Mouse (Mus musculus) limb, embryonic 14.5 days (tissue): ENCODE results near the gene Acp5. TPM values are rescaled to one million over a fixed set of nuclear protein-coding genes. Genes with fewer than 3 reads are reported as not detected.

ENCODE experiments used
- ATAC-seq: fragments of 200-750 bp; cut with Nextera tagmentation; 2 replicates; pipeline ENCODE4 v1.8.0; 2017; ENCODE audit warnings: low read depth, moderate number of reproducible peaks, moderate TSS enrichment; ENCODE audit not compliant: low FRiP score
- DNase-seq: peaks from one replicate; pipeline ENCODE4 v3.0.0-alpha.2; 2015; ENCODE audit warnings: low spot score
- H3K27ac ChIP-seq: fragments of 300-500 bp; sonication (generic); replicated peaks from 2 replicates; pipeline ENCODE4 v1.5.1; 2014; ENCODE audit warnings: low read depth, mild to moderate bottlenecking, low read length, moderate library complexity, mixed read lengths
- H3K27me3 ChIP-seq: fragments of 300-500 bp; sonication (generic); 2 replicates; pipeline ENCODE4 v1.6.1; 2014; ENCODE audit warnings: low read length, mixed read lengths; ENCODE audit not compliant: control insufficient read depth, insufficient read depth
- H3K36me3 ChIP-seq: fragments of 300-500 bp; sonication (generic); 2 replicates; pipeline ENCODE4 v1.6.1; 2014; ENCODE audit warnings: mild to moderate bottlenecking, low read length, moderate library complexity, mixed read lengths; ENCODE audit not compliant: control insufficient read depth, insufficient read depth
- H3K4me1 ChIP-seq: fragments of 300-500 bp; sonication (generic); 2 replicates; pipeline ENCODE4 v1.6.1; 2014; ENCODE audit warnings: antibody characterized with exemption, low read length, mixed read lengths; ENCODE audit not compliant: control insufficient read depth, insufficient read depth
- H3K4me2 ChIP-seq: fragments of 300-500 bp; sonication (generic); replicated peaks from 2 replicates; pipeline ENCODE4 v1.6.1; 2014; ENCODE audit warnings: low read depth, mild to moderate bottlenecking, low read length, moderate library complexity; ENCODE audit not compliant: severe bottlenecking
- H3K4me3 ChIP-seq: fragments of 300-500 bp; sonication (generic); replicated peaks from 2 replicates; pipeline ENCODE4 v1.5.1; 2014; ENCODE audit warnings: low read length
- H3K9ac ChIP-seq: fragments of 300-500 bp; sonication (generic); 2 replicates; pipeline ENCODE4 v1.6.1; 2014; ENCODE audit warnings: mild to moderate bottlenecking, low read depth, low read length, moderate library complexity; ENCODE audit not compliant: severe bottlenecking
- H3K9me3 ChIP-seq: fragments of 300-500 bp; sonication (generic); 2 replicates; pipeline ENCODE4 v1.6.1; 2016; ENCODE audit warnings: low read length; ENCODE audit not compliant: control insufficient read depth
- POLR2A ChIP-seq: fragments of 200-500 bp; IDR thresholded peaks from 2 replicates; pipeline ENCODE4 v1.8.0; 2012; ENCODE audit warnings: inconsistent platforms, mild to moderate bottlenecking, moderate library complexity, borderline replicate concordance; ENCODE audit not compliant: insufficient read depth, insufficient read length; ENCODE audit errors: extremely low read depth
- WGBS: fragments of 180-500 bp; shearing (Covaris S2); extraction: QIAGEN DNeasy Blood & Tissue Kit; methylation state at CpG from one replicate; pipeline ENCODE4 v1.1.7; 2014; 5-methylcytosine and 5-hydroxymethylcytosine counted together
- polyA plus RNA-seq, 2 experiments: library from polyadenylated mRNA; depleted of rRNA in 1 of 2; stranded (reverse) in 1 of 2; unstranded in 1 of 2; fragments of >200 nt; fragmentation: Nextera tagmentation in 1 of 2; extraction: Ambion mirVana in 1 of 2; gene quantifications; 2 replicates each; pipeline versions ENCODE4 v1.2.1 to v1.2.3; 2012 to 2014

Gene Acp5
- 20.3 and 21.6 TPM in 2 replicates for polyA plus RNA-seq (2012; rRNA removed)
- polyA plus RNA-seq (2014; fragmentation: Nextera tagmentation; extraction: Ambion mirVana) = 17.0 and 23.6 TPM in 2 replicates

DNA sequence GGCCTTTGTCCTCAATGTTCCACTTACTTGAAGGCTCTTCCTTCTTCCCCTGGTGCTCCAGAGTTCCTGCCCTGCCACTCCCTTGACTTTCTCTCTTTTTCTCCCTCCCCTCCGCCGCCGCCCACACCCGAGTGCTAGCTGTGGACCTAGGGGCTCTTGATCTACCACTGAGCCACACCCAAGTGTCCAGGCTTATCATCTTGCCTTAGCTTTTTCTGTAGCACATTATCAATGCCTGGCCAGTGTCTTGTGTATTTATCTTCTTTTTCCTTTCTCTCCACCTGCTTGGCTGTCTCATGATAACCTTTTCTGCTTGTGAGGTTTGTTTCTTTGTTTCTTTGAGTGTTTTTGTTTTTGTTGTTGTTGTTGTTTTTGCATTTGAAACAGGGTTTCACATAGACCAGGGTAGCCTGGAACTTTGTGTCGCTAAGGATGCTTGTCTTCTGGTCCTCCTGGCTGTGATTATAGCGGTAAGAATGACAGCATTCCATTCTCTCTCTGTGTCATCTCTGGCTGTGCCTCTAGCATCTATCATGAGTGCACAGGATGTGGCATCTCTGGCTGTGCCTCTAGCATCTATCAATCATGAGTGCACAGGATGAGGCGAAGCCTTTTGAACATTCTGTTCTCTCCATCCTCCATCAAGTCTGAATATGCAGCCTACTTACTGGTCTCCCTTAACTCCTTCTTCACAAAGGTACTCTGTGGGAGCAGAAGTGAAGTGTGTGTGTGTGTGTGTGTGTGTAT lies at the start of gene Acp5:
Acp5 (minus strand) TSS at position 68 of the 747 bp plus-strand sequence.
- no peak for ATAC-seq
- DNase-seq = no peak
- TF ChIP-seq POLR2A = no peak
- Histone ChIP-seq H3K36me3 (no peaks in the 10 kb centered on the region), H3K4me2 (no peak within 1 kb of the TSS), H3K27me3 (no peaks in the 10 kb centered on the region), H3K4me3 (no peak within 1 kb of the TSS), H3K4me1 (peaks cover 10% of the 10 kb centered on the region), H3K9ac (no peak within 1 kb of the TSS), H3K9me3 (no peaks in the 10 kb centered on the region), H3K27ac (no peak within 1 kb of the TSS)
- WGBS = 72% methylated on average over 7 of the region's 7 CpGs

DNA sequence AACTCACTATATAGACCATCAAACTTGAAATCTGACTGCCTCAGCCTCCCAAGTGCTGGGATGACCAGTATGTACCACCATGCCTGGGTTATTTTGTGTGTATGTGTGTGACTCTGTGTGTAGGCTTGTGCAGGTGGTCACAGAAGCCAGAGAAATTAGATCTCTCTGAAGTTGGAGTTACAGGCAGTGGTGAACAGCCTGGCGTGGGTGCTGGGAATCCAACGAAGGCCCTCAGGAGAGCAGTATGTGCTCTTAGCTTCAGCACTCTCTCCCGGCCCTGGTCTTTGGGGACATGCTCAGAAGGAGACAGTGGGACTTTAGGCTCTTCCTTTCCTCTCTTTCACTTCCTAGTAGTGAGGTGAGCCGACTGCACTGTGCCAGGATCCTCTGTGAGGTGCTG lies 36.8 kb upstream of the Acp5 start:
- H3K4me2 ChIP-seq = no peak overlapping the region
- no peak overlapping the region for H3K9ac ChIP-seq
- H3K36me3 ChIP-seq = no peaks in the 10 kb centered on the region
- no peaks in the 10 kb centered on the region for H3K4me1 ChIP-seq
- no peak for TF ChIP-seq POLR2A
- no peak for DNase-seq
- H3K27me3 ChIP-seq = no peaks in the 10 kb centered on the region
- ATAC-seq = no peak
- H3K9me3 ChIP-seq = no peaks in the 10 kb centered on the region; the same call in 1 of the 2 replicates
- H3K4me3 ChIP-seq = no peak overlapping the region
- no peak overlapping the region for H3K27ac ChIP-seq
- 86% methylated on average over 4 of the region's 4 CpGs for WGBS

DNA sequence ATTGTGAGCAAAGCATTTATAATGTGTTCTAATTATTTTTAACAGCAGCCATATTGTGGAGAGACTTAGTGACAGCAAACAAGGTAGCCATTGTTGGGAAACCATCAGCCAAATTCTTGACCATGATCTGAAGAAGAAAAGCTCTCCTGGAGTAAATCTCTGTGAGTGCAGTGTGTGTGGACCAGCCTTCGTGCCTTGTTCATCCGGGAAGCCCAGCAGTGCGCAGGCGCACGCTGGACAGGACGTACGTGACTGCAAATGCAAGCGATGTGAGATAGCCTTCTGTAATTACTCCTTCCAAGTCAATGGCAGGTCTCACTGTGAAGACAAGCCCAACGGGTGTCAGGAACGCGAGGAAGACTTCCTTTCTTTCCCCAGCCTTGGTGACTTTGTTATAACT lies 33.8 kb upstream of the Acp5 start:
- WGBS = 93% methylated on average over 11 of the region's 11 CpGs
- no peak overlapping the region for H3K4me2 ChIP-seq
- no peak overlapping the region for H3K9ac ChIP-seq
- no peak overlapping the region for H3K27ac ChIP-seq
- H3K36me3 ChIP-seq = no peaks in the 10 kb centered on the region
- H3K27me3 ChIP-seq = no peaks in the 10 kb centered on the region
- ATAC-seq (no peak), DNase-seq (no peak)
- 0 out of 2 replicates have a peak, but pooled peaks cover 4% of the 10 kb centered on the region for H3K4me1 ChIP-seq
- H3K9me3 ChIP-seq = 0 out of 2 replicates have a peak, but pooled peaks cover 6% of the 10 kb centered on the region
- H3K4me3 ChIP-seq = no peak overlapping the region
- no peak for TF ChIP-seq POLR2A

DNA sequence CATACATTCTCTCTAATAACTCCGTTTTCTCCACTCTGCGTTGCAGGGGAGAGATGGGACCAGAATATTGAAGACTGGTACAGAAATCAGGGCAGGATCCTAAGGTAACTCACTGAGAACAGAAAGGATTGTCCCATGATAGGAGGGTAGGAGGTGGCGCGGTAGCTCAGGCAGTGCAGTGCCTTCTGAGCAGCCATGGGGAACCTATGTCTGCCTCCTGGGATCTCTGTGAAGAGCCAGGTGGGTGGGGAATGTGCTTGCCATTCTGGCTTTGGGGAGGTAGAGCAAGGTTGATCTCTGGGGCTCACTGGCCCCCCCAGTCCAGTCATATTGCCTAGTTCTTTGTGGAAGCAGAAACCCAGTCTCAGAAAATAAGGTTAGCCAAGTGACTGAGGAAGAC lies 32.2 kb upstream of the Acp5 start:
- Histone ChIP-seq H3K9ac (no peak overlapping the region), H3K4me1 (0 out of 2 replicates have a peak, but pooled peaks cover 4% of the 10 kb centered on the region), H3K27ac (no peak overlapping the region), H3K9me3 (0 out of 2 replicates have a peak, but pooled peaks cover 6% of the 10 kb centered on the region), H3K27me3 (no peaks in the 10 kb centered on the region), H3K4me2 (no peak overlapping the region), H3K36me3 (no peaks in the 10 kb centered on the region), H3K4me3 (no peak overlapping the region)
- ATAC-seq = no peak
- no peak for TF ChIP-seq POLR2A
- WGBS = 97% methylated on average over 4 of the region's 4 CpGs
- DNase-seq = no peak

DNA sequence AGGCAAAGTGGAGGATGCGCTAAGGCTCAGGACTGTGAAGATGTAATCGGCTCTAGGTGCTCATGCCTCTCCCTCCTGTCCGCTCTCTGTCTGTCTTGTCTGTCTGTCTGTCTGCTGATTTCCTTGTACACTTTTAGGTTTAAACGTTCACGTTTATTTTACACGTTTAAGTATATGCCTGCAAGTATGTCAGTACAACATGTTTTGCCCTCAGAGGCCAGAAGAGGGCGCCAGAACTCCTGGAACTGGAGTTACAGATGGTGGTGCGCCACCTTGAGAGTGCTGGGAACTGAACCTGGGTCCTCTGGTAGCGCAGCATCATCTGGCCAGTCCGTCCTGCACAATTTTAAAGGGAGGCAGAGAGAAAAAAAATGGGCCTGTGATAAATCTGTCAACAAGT lies 31.2 kb upstream of the Acp5 start:
- H3K27me3 ChIP-seq = no peaks in the 10 kb centered on the region
- H3K27ac ChIP-seq = no peak overlapping the region
- H3K9ac ChIP-seq = no peak overlapping the region
- no peak overlapping the region for H3K4me3 ChIP-seq
- no peak for TF ChIP-seq POLR2A
- 87% methylated on average over 10 of the region's 10 CpGs for WGBS
- ATAC-seq (no peak), DNase-seq (no peak)
- H3K4me2 ChIP-seq = no peak overlapping the region
- 0 out of 2 replicates have a peak, but pooled peaks cover 4% of the 10 kb centered on the region for H3K4me1 ChIP-seq
- H3K9me3 ChIP-seq = 0 out of 2 replicates have a peak, but pooled peaks cover 6% of the 10 kb centered on the region
- no peaks in the 10 kb centered on the region for H3K36me3 ChIP-seq
